Mouse (Mus musculus) embryonic fibroblast, embryonic 13.5 days (primary cell): ENCODE measurements around the gene Nbea. TPM values are rescaled to one million over a fixed set of nuclear protein-coding genes. Genes with fewer than 3 reads are reported as not detected.

Source experiments
- H3K27ac ChIP-seq: 2 replicates; pipeline ENCODE4 v1.5.1; 2012; ENCODE audit warnings: low read length, control low read depth, inconsistent platforms; ENCODE audit not compliant: insufficient read depth
- H3K4me1 ChIP-seq: 2 replicates; pipeline ENCODE4 v1.6.1; 2011; ENCODE audit warnings: low read length; ENCODE audit not compliant: control insufficient read depth, insufficient read depth
- H3K4me3 ChIP-seq: 2 replicates; pipeline ENCODE4 v1.5.1; 2011; ENCODE audit warnings: mild to moderate bottlenecking, control low read depth, low read length; ENCODE audit not compliant: insufficient read depth
- CTCF ChIP-seq: IDR thresholded peaks from 2 replicates; pipeline ENCODE4 v1.5.1; 2011; ENCODE audit warnings: mild to moderate bottlenecking, control low read depth, low read length, moderate library complexity, borderline replicate concordance; ENCODE audit not compliant: insufficient read depth
- POLR2A ChIP-seq: IDR thresholded peaks from 2 replicates; pipeline ENCODE4 v1.6.1; 2011; ENCODE audit warnings: low read depth, mild to moderate bottlenecking, control low read depth, low read length, moderate library complexity
- polyA plus RNA-seq: library from polyadenylated mRNA; stranded (reverse); fragments of >200 nt; gene quantifications from 2 replicates; pipeline ENCODE4 v1.2.4, GENCODE M21; 2011; ENCODE audit warnings: low read depth; ENCODE audit not compliant: missing spikeins, insufficient read length

Gene Nbea
- polyA plus RNA-seq, 1 experiment = 35.3 TPM

- Histone ChIP-seq H3K4me1 (no peaks in the 10 kb centered on the region), H3K27ac (no peak overlapping the region), H3K4me3 (no peak overlapping the region)
- TF ChIP-seq CTCF (no peak), POLR2A (no peak)
Measured at GRCm38 (mm10) chr3:56157864-56158263, 25.6 kb downstream of the Nbea start.

DNA sequence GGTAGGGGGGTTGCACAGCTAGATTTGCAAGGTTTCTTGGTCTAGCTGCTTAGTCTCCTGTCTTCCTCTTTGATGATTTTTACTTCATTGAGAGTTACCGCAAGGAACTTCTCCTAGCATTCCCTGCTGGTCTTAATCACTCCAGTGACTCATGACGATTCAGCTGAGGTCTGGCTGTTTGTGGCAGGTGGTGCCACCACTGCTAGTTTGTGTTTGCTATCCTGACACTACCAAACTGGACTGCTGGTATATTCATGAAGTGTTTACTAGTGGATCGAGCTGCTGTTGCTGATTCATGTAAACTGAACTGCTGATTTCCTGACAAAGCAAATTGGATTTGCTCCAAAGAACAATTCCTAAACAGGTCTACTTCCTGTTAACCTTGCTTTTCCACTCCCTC lies 56.8 kb downstream of the Nbea start:
- no peak overlapping the region for H3K4me3 ChIP-seq
- no peaks in the 10 kb centered on the region for H3K4me1 ChIP-seq
- H3K27ac ChIP-seq = no peak overlapping the region
- TF ChIP-seq POLR2A (no peak), CTCF (no peak)

GRCm38 (mm10) chr3:56116647-56117046 lies 66.9 kb downstream of the Nbea start:
- TF ChIP-seq CTCF = no peak
- no peak for TF ChIP-seq POLR2A
- Histone ChIP-seq H3K4me1 (no peaks in the 10 kb centered on the region), H3K4me3 (no peak overlapping the region), H3K27ac (no peak overlapping the region)

DNA sequence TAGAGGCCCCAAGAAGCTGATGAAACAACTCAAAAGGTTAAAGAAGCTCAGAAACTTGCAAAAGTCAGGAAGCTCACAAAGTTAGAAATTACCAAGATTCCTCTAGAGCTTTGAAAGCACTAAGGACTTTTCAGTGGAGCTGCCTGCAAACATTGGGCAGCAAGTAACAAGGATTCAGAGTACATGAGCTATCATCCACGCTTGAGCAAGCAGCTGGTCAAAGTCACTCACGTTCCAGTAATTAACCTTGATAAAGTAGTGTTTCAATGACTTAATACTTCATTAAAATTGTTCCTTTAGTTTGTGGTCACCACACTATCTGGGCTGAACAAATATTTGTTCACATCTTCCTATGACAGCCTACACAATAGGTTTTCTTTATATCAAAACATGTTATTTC lies 75.4 kb downstream of the Nbea start:
- TF ChIP-seq CTCF (no peak), POLR2A (no peak)
- Histone ChIP-seq H3K4me3 (no peak overlapping the region), H3K4me1 (no peaks in the 10 kb centered on the region), H3K27ac (no peak overlapping the region)

DNA sequence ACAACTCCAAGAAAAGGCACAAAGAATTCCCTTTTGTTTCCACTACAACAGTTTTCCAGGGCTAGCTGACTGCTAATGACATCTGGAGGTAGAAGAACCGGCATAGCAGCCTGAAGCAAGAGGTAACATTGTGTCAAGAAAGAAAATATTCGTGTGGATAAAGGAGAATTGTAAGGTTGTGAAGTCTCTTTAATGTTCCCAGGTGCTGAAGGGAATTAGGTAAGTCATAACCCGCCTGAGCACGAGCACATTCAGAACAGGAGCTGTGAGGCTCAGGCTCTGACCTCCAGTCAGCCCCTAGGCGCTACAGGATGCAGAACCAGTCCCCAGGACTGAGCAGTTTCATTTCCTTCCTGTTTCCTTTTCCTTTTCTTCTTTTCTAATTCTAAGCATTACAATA lies 86.4 kb downstream of the Nbea start:
- Histone ChIP-seq H3K4me1 (no peaks in the 10 kb centered on the region), H3K4me3 (no peak overlapping the region), H3K27ac (no peak overlapping the region)
- TF ChIP-seq CTCF (no peak), POLR2A (no peak)

- H3K27ac ChIP-seq = no peak overlapping the region
- H3K4me1 ChIP-seq = no peaks in the 10 kb centered on the region
- TF ChIP-seq CTCF (no peak), POLR2A (no peak)
- no peak overlapping the region for H3K4me3 ChIP-seq
Measured at GRCm38 (mm10) chr3:56079015-56079612, 104.4 kb downstream of the Nbea start.

DNA sequence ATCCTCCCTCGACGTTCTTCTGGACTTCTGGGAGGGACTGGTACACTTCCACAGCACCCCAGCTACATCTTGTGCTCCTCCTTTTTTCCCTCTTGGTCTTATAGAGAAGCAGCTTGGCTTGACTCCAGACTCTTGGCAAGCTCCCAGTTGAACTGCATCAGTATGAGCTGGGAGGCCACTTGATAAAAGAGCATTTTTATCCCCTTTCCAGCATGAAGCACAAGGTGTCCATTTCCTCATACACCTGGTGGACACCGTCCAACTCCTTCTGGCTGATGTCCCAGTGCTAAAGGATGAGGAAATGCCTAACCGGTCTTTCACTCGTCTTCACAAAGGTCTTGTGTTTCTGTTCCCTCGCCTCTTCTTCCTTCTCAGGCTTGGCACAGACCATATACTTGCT lies 115.7 kb downstream of the Nbea start:
- peaks cover under 1% of the 10 kb centered on the region; the same call in 1 of the 2 replicates for H3K4me1 ChIP-seq
- no peak overlapping the region for H3K4me3 ChIP-seq
- no peak overlapping the region for H3K27ac ChIP-seq
- TF ChIP-seq POLR2A = no peak
- TF ChIP-seq CTCF = no peak

GRCm38 (mm10) chr3:56066360-56067040 lies 117.0 kb downstream of the Nbea start:
- Histone ChIP-seq H3K27ac (no peak overlapping the region), H3K4me1 (peaks cover 3% of the 10 kb centered on the region; the same call in 1 of the 2 replicates), H3K4me3 (no peak overlapping the region)
- TF ChIP-seq CTCF (no peak), POLR2A (no peak)

DNA sequence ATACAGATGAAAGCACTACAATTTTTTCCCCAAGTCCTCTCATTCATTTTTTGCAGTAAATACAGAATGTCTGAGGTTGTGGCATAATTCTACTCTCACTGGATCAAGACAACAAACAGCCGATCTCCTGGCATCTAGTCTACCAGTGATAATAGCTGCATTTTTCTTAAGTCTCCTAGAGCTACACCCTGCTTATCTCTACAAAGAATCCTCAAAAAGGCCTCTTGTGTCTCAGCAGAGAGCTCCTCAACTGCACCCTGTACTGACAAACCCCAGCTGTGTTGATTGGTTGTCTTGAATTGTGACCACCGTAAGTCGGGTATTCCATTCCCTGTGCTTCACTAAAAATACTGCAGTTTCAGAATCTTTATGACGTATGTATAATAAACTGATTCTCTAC lies 118.3 kb downstream of the Nbea start:
- H3K4me1 ChIP-seq = peaks cover 3% of the 10 kb centered on the region; the same call in 1 of the 2 replicates
- H3K4me3 ChIP-seq = no peak overlapping the region
- TF ChIP-seq POLR2A (no peak), CTCF (no peak)
- no peak overlapping the region for H3K27ac ChIP-seq

GRCm38 (mm10) chr3:56045659-56046336 lies 137.7 kb downstream of the Nbea start:
- Histone ChIP-seq H3K4me3 (no peak overlapping the region), H3K4me1 (no peaks in the 10 kb centered on the region), H3K27ac (no peak overlapping the region)
- TF ChIP-seq POLR2A = no peak
- TF ChIP-seq CTCF = no peak
